Mouse (Mus musculus) hindlimb bud, embryonic 11.5 days (tissue): ENCODE measurements at regions not wholly inside any gene's neighbourhood (a gene's known extent, or its start where the extent isn't known, plus 50 kb on each side); places are given as distances from the start of the nearest gene placed in this dataset.

Experiments
- DNase-seq: peaks from one replicate; pipeline ENCODE4 v3.0.0-alpha.2; 2012; ENCODE audit warnings: low read depth, low spot score; ENCODE audit errors: extremely low spot score

GRCm38 (mm10) chr7:67817556-67817955 is 58.0 kb upstream of the Synm start:
- no peak for DNase-seq

- DNase-seq = no peak
Observed at GRCm38 (mm10) chr7:67814861-67815260, 55.3 kb upstream of the Synm start.
